Mouse (Mus musculus) liver, adult 2 months (tissue): ENCODE measurements at regions not wholly inside any gene's neighbourhood (a gene's known extent, or its start where the extent isn't known, plus 50 kb on each side); places are given as distances from the start of the nearest gene placed in this dataset.

Experiments
- CTCF ChIP-seq: fragments of 200-500 bp; IDR thresholded peaks from 2 replicates; pipeline ENCODE4 v1.5.1; 2011; ENCODE audit warnings: low read depth, low read length, control low read depth
- POLR2A ChIP-seq: fragments of 200-500 bp; IDR thresholded peaks from 2 replicates; pipeline ENCODE4 v1.6.1; 2011; ENCODE audit warnings: low read length, control low read depth; ENCODE audit not compliant: insufficient read depth; ENCODE audit errors: extremely low read depth

GRCm38 (mm10) chr1:69466534-69467275 lies 220.3 kb downstream of the Ikzf2 start:
- no peak for TF ChIP-seq POLR2A
- TF ChIP-seq CTCF, result no peak
